Mouse (Mus musculus) kidney, embryonic 16.5 days (tissue): ENCODE results near the gene Zfhx3. TPM values are rescaled to one million over a fixed set of nuclear protein-coding genes. Genes with fewer than 3 reads are reported as not detected.

Source experiments
- ATAC-seq: fragments of 200-750 bp; cut with Nextera tagmentation; 2 replicates; pipeline ENCODE4 v1.8.0; 2017; ENCODE audit warnings: moderate TSS enrichment; ENCODE audit not compliant: low FRiP score, low TSS enrichment
- H3K27ac ChIP-seq: fragments of 300-500 bp; sonication (generic); 2 replicates; pipeline ENCODE4 v1.5.1; 2014; ENCODE audit warnings: low read length
- H3K27me3 ChIP-seq: fragments of 300-500 bp; sonication (generic); 2 replicates; pipeline ENCODE4 v1.6.1; 2014; ENCODE audit warnings: low read length, control low read depth, mixed read lengths; ENCODE audit not compliant: insufficient read depth
- H3K36me3 ChIP-seq: fragments of 300-500 bp; sonication (generic); 2 replicates; pipeline ENCODE4 v1.6.1; 2014; ENCODE audit warnings: low read length, control low read depth, mixed read lengths; ENCODE audit not compliant: insufficient read depth
- H3K4me1 ChIP-seq: fragments of 300-500 bp; sonication (generic); 2 replicates; pipeline ENCODE4 v1.6.1; 2014; ENCODE audit warnings: low read length, control low read depth, mixed read lengths; ENCODE audit not compliant: insufficient read depth
- H3K4me2 ChIP-seq: fragments of 300-500 bp; sonication (generic); replicated peaks from 2 replicates; pipeline ENCODE4 v1.6.1; 2014; ENCODE audit warnings: low read depth, low read length
- H3K4me3 ChIP-seq: fragments of 300-500 bp; sonication (generic); 2 replicates; pipeline ENCODE4 v1.5.1; 2014; ENCODE audit warnings: mild to moderate bottlenecking, low read length
- H3K9ac ChIP-seq: fragments of 300-500 bp; sonication (generic); replicated peaks from 2 replicates; pipeline ENCODE4 v1.6.1; 2014; ENCODE audit warnings: low read length
- H3K9me3 ChIP-seq: fragments of 300-500 bp; sonication (generic); 2 replicates; pipeline ENCODE4 v1.6.1; 2016; ENCODE audit warnings: low read length, control low read depth
- WGBS: fragments of 180-500 bp; shearing (Covaris S2); extraction: QIAGEN DNeasy Blood & Tissue Kit; methylation state at CpG from one replicate; pipeline ENCODE4 v1.1.7; 2014; 5-methylcytosine and 5-hydroxymethylcytosine counted together
- polyA plus RNA-seq: library from polyadenylated mRNA; unstranded; fragments of >200 nt; fragmentation: Nextera tagmentation; extraction: Ambion mirVana; gene quantifications from 2 replicates; pipeline ENCODE4 v1.2.1, GENCODE M21; 2015

Gene Zfhx3
- polyA plus RNA-seq, 1 experiment from 2014 or later = 6.6 TPM

DNA sequence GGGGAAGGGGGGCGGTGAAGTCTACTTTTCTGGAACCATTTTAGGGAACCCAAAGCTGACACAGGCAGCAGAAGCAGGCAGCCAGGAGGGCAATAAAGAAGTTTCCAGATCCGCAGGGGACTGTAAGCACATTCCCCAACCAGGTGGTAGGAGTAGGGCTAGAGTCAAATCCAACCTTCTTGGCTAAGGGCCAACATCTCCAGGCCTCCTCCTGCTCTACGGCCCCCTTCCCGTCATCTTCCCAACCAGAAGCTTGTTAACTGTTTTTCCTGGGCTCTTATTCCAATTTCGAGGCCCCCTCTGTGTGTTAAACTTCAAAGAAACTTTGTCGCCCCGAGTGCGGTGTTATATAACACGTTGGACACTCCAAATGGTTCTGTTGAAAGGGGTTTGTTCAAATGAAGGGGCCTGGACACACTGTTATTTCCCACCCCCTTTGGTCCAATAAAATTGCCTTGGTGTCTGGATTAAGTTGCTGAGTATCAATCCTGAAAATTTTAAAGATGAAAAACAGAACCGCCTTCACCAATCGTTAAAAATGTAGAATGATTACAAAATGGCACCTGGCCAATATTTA is 729.6 kb downstream of the Zfhx3 start:
- no peak overlapping the region for H3K9ac ChIP-seq
- H3K4me1 ChIP-seq = peaks cover 9% of the 10 kb centered on the region
- no peaks in the 10 kb centered on the region for H3K36me3 ChIP-seq
- no peak overlapping the region for H3K4me2 ChIP-seq
- ATAC-seq = no peak
- no peaks in the 10 kb centered on the region for H3K9me3 ChIP-seq
- H3K27me3 ChIP-seq = no peaks in the 10 kb centered on the region
- H3K4me3 ChIP-seq = no peak overlapping the region
- no peak overlapping the region for H3K27ac ChIP-seq
- WGBS = 46% methylated on average over 11 of the region's 11 CpGs

DNA sequence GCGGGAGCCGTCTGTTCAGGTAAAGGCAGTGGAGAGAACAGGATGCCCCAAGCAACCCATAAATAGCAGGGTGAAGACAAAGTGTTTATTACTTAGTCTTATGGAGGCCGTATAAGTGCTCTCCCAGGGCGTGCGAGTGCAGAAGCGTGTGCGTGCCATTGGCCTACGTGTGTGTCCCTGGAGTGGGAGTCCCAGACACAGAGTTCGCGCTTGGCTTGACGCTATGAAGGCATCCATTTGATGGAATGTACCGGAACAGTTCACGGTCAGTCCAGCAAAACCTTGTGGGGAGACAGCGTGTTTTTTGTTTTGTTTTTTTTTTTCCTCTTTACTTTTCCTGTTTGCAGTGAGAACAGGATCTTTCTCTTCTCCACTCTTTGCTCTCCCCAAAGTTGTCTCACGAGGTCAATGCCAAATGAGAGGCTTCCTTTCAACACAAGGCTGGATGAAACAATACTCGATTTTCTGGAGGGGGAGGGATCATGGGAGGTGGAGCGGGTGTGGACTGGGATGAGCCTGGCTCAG is 732.6 kb downstream of the Zfhx3 start:
- no peak overlapping the region for H3K27ac ChIP-seq
- H3K9me3 ChIP-seq = no peaks in the 10 kb centered on the region
- peaks cover 9% of the 10 kb centered on the region for H3K4me1 ChIP-seq
- 20% methylated on average over 17 of the region's 17 CpGs for WGBS
- no peaks in the 10 kb centered on the region for H3K27me3 ChIP-seq
- no peak overlapping the region for H3K4me3 ChIP-seq
- no peaks in the 10 kb centered on the region for H3K36me3 ChIP-seq
- 0 out of 2 replicates have a peak, but pooled peaks have one; percentile 23 for ATAC-seq
- H3K9ac ChIP-seq = no peak overlapping the region
- H3K4me2 ChIP-seq = peak overlapping the region; percentile 17

DNA sequence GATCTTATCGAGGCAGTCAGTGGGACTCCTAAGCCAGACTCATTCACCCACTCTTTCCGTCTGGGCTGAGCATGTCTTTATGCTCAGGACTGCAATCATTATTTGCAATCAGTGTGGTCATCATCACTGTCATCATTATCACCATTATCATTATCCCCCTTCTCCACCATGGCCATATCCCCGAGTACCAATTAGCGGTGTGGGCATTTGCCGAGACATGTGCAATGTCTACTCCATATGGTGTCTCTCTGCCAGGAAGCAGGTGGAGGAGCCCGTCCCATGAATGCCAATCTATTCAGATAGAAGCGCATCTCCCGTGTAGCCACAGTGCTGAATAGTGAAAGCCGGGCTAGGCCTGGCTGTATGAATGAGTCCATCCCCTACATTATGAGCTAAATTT is 747.2 kb downstream of the Zfhx3 start:
- 90% methylated on average over 9 of the region's 9 CpGs for WGBS
- peaks cover 7% of the 10 kb centered on the region for H3K27me3 ChIP-seq

DNA sequence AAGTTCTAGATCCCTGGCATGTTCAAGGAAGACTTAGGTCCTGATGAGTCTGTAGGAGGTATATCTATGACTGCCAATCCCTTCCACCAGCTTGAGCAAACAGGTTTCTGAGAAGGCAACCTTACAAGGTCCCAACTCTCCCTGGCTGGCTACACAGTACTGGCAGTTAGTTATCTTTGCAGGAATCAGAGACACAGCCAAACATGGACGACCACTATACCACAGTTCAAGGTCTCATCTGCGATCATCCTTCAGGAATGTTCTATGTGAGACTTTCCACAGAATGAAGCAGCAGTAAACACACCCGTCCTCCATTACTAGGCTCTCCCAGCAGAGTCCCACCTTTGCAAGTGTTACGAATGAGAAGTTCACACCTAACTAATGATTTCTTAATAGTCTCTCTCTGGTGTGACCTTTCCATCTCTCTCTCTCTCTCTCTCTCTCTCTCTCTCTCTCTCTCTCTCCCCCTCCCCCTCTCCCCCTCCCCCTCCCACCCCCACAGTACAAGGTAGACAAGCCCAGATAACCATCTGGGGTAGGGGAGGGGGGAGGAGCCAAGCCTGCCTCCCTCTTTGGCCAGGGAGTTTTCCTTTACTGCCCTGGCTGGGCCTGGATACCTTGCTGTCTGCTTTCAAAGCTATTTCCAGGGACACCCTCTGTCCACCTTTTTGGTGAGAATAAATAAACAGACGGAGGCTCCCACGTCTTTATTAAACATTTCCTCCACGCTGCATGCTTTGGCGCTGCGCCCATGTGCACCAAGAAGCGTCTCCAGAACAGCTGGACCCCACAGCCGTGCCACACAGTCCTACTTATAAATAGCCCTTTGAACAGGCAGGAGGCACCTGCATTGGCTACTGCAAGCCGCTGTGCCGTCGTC is 748.4 kb downstream of the Zfhx3 start:
- H3K9ac ChIP-seq = no peak overlapping the region
- H3K4me1 ChIP-seq = peaks cover 24% of the 10 kb centered on the region
- H3K4me2 ChIP-seq = peak overlapping the region; percentile 57
- WGBS = 14% methylated on average over 14 of the region's 14 CpGs
- H3K36me3 ChIP-seq = no peaks in the 10 kb centered on the region
- peak; percentile 76; the same call in 1 of the 2 replicates for ATAC-seq
- H3K27ac ChIP-seq = no peak overlapping the region
- peaks cover 18% of the 10 kb centered on the region for H3K27me3 ChIP-seq
- no peak overlapping the region; the same call in 1 of the 2 replicates for H3K4me3 ChIP-seq
- no peaks in the 10 kb centered on the region for H3K9me3 ChIP-seq

More for the DNA sequence above, 747.2 kb downstream of the Zfhx3 start:
- H3K4me2 ChIP-seq = no peak overlapping the region
- H3K9me3 ChIP-seq = no peaks in the 10 kb centered on the region
- H3K36me3 ChIP-seq = no peaks in the 10 kb centered on the region
- H3K4me1 ChIP-seq = peaks cover 16% of the 10 kb centered on the region
- H3K4me3 ChIP-seq = no peak overlapping the region
- no peak overlapping the region for H3K9ac ChIP-seq
- no peak overlapping the region for H3K27ac ChIP-seq
- ATAC-seq = no peak

DNA sequence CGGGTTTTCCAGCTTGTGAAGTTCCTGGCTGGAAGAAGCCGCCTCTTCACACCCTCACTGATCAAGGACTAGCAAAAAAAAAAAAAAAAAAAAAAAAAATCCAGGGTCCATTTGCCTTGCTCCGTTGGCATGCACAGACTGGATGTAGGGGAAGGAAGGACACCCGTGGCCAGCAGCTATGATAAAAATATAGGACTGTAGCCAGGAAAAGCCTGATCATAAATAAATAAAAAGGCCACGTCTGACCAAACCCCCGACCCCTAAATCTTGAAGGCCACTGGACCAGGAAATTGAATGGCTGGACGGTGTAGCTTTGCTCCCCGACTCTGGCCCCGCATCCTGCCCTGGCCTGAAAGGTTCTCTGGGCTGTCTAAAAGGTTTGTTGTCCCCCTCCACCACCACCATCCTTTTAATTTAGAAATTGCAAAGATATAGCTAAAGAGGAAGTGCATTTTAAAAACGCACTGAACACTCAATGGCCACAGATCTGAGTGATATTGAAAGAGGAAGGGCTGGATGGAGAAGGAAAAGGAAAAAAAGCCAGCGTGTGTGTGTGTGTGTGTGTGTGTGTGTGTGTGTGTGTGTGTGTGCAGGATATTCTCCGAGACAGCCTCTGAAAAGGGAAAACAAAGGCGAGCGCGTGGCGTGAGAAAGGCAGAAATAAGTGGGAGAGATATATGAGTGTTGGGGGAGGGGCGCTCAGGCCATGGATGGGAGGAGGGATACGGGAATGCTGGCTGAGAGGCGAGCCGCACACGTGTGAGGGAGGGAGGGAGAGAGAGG is 749.2 kb downstream of the Zfhx3 start:
- Histone ChIP-seq H3K4me1 (peaks cover 32% of the 10 kb centered on the region), H3K27me3 (peaks cover 26% of the 10 kb centered on the region), H3K9ac (peak overlapping the region; percentile 45), H3K36me3 (no peaks in the 10 kb centered on the region), H3K4me3 (peak overlapping the region; percentile 35), H3K27ac (peak overlapping the region; percentile 65), H3K9me3 (no peaks in the 10 kb centered on the region), H3K4me2 (peak overlapping the region; percentile 57)
- peak; percentile 33; the same call in 1 of the 2 replicates for ATAC-seq
- under 1% methylated on average over 20 of the region's 21 CpGs for WGBS

DNA sequence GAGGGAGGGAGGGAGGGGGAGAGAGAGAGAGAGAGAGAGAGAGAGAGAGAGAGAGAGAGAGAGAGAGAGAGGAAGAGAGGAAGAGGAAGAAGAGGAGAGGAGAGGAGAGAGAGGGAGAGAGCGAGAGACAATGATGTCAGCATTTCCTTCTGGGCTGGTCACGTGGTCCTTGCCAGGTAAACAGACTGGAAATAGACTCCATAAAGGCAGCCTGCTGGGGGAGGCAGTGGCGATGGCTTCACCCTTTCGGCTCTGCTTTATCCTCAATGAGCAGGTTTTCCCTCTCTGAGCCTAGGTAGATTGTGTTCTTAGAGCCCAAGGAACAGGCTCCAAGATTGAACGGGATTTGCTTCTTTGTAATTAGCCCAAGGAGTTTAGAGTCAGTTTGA is 749.8 kb downstream of the Zfhx3 start:
- peak overlapping the region; percentile 45 for H3K9ac ChIP-seq
- H3K4me1 ChIP-seq = peaks cover 32% of the 10 kb centered on the region
- H3K4me2 ChIP-seq = peak overlapping the region; percentile 57
- peak; percentile 33; the same call in 1 of the 2 replicates for ATAC-seq
- H3K36me3 ChIP-seq = no peaks in the 10 kb centered on the region
- H3K9me3 ChIP-seq = no peaks in the 10 kb centered on the region
- 3% methylated on average over 5 of the region's 5 CpGs for WGBS
- no peak overlapping the region for H3K27ac ChIP-seq
- H3K4me3 ChIP-seq = peak overlapping the region; percentile 35
- peaks cover 28% of the 10 kb centered on the region for H3K27me3 ChIP-seq

DNA sequence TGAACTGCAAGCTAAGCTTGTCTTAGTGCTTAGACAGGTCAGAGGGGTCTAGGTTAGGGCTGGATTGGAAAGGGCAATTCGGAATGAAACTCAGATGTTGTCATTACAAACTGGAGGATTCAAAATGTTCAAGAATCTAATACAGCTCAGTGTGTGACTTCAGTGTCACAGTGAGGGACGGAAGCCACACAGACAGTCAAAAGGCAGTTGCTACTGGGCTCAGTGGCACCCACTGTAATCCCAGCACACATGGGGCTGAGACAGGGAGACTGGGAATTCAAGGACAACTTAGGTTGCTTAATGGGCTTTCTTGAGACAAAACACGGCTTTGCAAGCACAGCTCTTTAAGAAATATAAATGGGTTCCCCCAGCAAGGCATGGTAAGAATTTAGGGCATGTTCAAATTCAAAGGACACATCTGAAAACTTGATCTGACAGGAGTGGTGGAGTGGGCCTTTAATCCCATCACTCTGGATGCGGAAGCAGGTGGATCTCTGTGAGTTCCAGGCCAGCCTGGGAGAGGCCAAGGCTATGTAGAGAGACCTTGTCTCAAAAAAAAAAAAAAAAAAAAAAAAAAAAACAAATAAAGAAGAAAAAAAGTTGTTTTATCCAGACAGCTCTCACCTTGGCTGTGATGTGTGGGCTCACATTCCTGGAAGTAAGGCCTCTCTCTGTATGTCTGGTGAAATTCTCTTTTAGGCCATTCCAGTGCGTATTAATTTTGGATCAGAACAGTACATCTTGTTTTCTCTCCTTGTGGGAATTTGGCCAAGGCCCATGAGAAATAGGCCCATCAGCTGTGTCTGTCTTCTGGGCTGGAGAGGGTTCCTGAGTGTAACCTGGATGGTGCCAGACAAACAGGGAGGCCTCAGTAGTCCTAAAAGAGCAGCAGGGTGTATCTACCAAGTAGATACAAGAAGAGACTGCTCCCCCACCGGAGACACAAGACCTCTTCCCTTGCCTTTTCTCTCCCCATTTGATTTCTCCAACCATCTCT is 750.5 kb downstream of the Zfhx3 start:
- no peak for ATAC-seq
- Histone ChIP-seq H3K4me1 (peaks cover 38% of the 10 kb centered on the region), H3K9ac (no peak overlapping the region), H3K4me2 (peak overlapping the region; percentile 57; the same call in 1 of the 2 replicates), H3K27me3 (peaks cover 35% of the 10 kb centered on the region), H3K27ac (no peak overlapping the region), H3K4me3 (no peak overlapping the region), H3K9me3 (no peaks in the 10 kb centered on the region), H3K36me3 (no peaks in the 10 kb centered on the region)
- 73% methylated on average over 6 of the region's 6 CpGs for WGBS

DNA sequence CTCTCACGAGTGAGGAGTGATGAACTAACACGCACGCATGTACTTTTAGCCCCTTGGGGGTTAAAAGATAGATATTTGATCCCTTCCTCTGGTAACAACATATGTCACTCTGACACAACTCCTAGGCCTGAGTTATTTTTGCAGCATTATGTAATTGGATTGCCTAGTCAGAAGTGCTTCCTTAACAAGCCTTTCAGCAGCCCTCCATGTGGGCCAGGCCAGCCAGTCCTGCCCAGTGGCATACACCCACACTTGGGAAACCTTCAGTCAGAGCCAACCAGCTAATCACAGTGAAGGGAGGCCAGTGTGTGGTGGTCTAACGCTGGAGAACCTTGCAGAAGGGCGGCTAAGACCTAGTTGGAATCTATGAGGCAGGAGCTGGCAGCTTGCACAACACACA is 751.4 kb downstream of the Zfhx3 start:
- WGBS = 78% methylated on average over 5 of the region's 5 CpGs
- Histone ChIP-seq H3K27ac (no peak overlapping the region), H3K9ac (no peak overlapping the region), H3K36me3 (no peaks in the 10 kb centered on the region), H3K9me3 (no peaks in the 10 kb centered on the region), H3K4me1 (peaks cover 41% of the 10 kb centered on the region), H3K4me3 (no peak overlapping the region), H3K27me3 (peaks cover 44% of the 10 kb centered on the region), H3K4me2 (no peak overlapping the region)
- ATAC-seq = no peak

DNA sequence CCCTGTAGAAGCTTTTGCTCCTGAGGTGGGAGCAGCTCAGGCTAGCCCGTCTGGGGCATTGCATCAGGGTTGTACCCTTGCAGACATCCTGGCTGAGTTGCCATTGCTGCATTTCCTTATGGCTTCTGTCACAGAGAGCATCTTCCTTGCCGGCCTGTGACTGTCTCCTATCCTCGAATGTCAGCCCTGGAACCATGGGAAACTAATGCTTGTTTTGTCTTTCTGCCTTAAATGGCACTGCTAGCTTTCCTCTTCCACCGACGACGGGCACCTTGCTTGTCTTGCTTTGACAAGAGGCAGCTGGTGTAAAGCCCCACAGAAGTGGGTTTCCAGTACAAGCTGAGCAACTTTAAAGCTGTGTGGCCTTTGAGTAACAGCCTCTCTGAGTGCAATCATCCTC is 752.1 kb downstream of the Zfhx3 start:
- Histone ChIP-seq H3K4me2 (no peak overlapping the region), H3K36me3 (no peaks in the 10 kb centered on the region), H3K9me3 (no peaks in the 10 kb centered on the region), H3K27me3 (peaks cover 51% of the 10 kb centered on the region), H3K27ac (no peak overlapping the region), H3K4me1 (peaks cover 43% of the 10 kb centered on the region), H3K4me3 (no peak overlapping the region), H3K9ac (no peak overlapping the region)
- WGBS = 51% methylated on average over 6 of the region's 6 CpGs
- ATAC-seq = no peak
